Mouse (Mus musculus) B cell, adult 62 days (primary cell): Measurements from ENCODE around the gene Cyp4f39. TPM values are rescaled to one million over a fixed set of nuclear protein-coding genes. Genes with fewer than 3 reads are reported as not detected.

ENCODE experiments used
- total RNA-seq: library from RNA; stranded (reverse); gene quantifications from 4 replicates; pipeline ENCODE4 v1.2.4, GENCODE M21; 2023

Cyp4f39 gene
- total RNA-seq: 0.33 TPM in 1 of 4 replicates, not detected in the others

GRCm38 (mm10) chr17:32452482-32452881, at the start of gene Cyp4f39:
Gene Cyp4f39 (plus strand): TSS chr17:32452723.

GRCm38 (mm10) chr17:32403417-32403816, 49.1 kb upstream of the Cyp4f39 start, which contains the start of gene Rasal3:
Gene Rasal3 (minus strand): TSS chr17:32403583.

DNA sequence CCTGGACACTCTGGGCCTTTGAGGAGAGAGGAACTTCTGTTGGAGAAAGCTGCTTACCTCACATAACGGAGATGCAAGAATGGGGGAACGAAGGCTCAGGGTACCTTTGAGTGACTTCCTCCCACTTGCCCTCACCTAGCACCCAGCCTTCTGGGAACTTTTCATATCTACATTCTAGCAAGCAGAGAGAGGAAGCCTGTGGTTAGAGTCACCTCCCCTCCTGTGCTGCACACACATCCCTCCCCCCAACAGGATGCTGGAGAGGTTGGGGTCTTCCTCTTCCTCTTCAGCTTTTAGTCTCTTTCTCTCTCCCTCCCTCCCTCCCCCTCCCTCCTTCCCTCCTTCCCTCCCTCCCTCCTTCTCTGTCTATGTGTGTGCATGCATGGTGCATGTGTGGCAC, 28.5 kb upstream of the Cyp4f39 start, which contains the start of gene Pglyrp2:
Gene Pglyrp2 (minus strand): TSS at position 134 of the 400 bp plus-strand sequence.

GRCm38 (mm10) chr17:32505851-32506728, 53.6 kb downstream of the Cyp4f39 start, which contains the start of gene Cyp4f17:
Gene Cyp4f17 (plus strand): TSS chr17:32506050.

GRCm38 (mm10) chr17:32536051-32536866, 83.7 kb downstream of the Cyp4f39 start, which contains the start of gene Cyp4f16:
Gene Cyp4f16 (plus strand): TSS chr17:32536558.

Other genes starting within 250 kb of the Cyp4f39 start
- 306 to 342 TPM (median 323 TPM) in 4 replicates for gene Brd4, start 168.0 kb upstream of the Cyp4f39 start, total RNA-seq
- 288 to 294 TPM (median 292 TPM) in 4 replicates for gene Akap8, start 131.5 kb upstream of the Cyp4f39 start, total RNA-seq
- 185 to 197 TPM (median 189 TPM) in 4 replicates for gene Akap8l, start 102.1 kb upstream of the Cyp4f39 start, total RNA-seq
- gene Wiz, start 63.3 kb upstream of the Cyp4f39 start, total RNA-seq: 40.7 to 43.8 TPM (median 41.4 TPM) in 4 replicates
- gene Rasal3, start 49.1 kb upstream of the Cyp4f39 start, total RNA-seq: 257 to 296 TPM (median 281 TPM) in 4 replicates
- gene Pglyrp2, start 28.6 kb upstream of the Cyp4f39 start, total RNA-seq: 32.7 to 37.3 TPM (median 34.1 TPM) in 4 replicates
- gene Cyp4f17, start 53.3 kb downstream of the Cyp4f39 start, total RNA-seq: 0.33 to 0.83 TPM (median 0.41 TPM) in 4 replicates
- gene Cyp4f16, start 83.8 kb downstream of the Cyp4f39 start, total RNA-seq: 0.92 to 6.7 TPM (median 1.3 TPM) in 4 replicates
- gene Cyp4f37, start 168.6 kb downstream of the Cyp4f39 start, total RNA-seq: not detected in 4 replicates
- gene Cyp4f40, start 206.2 kb downstream of the Cyp4f39 start, total RNA-seq: not detected in 4 replicates
- gene Cyp4f15, start 232.9 kb downstream of the Cyp4f39 start, total RNA-seq: not detected in 4 replicates